Mouse (Mus musculus): ENCODE data around the gene Hist1h4i. TPM values are rescaled to one million over a fixed set of nuclear protein-coding genes. Genes with fewer than 3 reads are reported as not detected.
"Not testable (repeated sequence)": the region's sequence is repeated elsewhere in the genome, so short reads cannot be mapped to it uniquely, and the experiment has no call there.

The Hist1h4i gene
- total RNA-seq (2022), result 10 to 100 TPM; 11.6 to 17.7 (median 15.2) TPM

GRCm38 (mm10) chr13:22041142-22041536, at the start of gene Hist1h4i:
Hist1h4i (minus strand) TSS chr13:22041362.
- DNase-seq (ENCODE audit: low spot score), result peak; percentile 97

DNA sequence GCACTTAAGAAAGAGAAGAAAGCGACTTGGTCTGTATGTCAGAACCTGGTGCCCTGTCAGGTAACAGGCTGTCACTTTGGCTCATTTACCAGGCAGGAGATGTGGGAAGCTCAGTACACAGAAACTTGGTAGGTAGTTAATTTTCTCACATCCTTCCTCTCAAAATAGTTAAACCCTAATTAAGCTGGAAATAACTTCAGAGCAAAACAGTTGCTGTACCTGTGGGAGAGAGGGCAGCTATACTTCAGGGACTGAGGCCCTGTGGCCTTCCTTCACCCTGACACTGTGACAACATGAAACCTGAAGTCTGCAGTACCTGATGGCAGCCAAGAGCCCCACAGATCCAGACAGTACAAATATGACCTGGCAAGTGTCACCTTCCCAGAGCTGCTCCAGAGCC, 43.0 kb upstream of the Hist1h4i start, which contains the start of gene Vmn1r188:
Gene Vmn1r188, plus strand, starts transcription at position 301 of the 400 bp plus-strand sequence.
- DNase-seq (ENCODE audit: low spot score), result not testable (repeated sequence)

DNA sequence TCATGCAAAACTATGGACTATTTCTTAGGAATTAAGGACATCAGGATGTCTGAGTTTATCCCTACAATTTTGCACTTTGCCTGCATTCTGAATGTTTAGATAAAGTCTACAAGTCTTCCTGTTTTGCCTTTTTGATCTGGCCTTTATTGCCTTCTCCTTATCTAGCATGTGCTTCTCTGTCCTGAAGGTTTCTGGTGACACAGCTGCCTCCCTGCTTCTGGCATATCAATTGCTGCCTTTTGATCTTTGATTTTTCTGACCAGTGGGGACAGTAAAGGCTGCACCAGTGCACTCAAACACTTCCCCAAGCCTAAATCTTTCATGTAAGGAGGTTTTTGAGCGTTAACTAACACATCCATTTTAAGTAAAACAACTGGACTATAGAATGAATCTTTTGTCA, 22.3 kb upstream of the Hist1h4i start:
- no peak for DNase-seq (ENCODE audit: low spot score)

GRCm38 (mm10) chr13:22061422-22061821, 20.3 kb upstream of the Hist1h4i start:
- no peak for DNase-seq (ENCODE audit: low spot score)

DNA sequence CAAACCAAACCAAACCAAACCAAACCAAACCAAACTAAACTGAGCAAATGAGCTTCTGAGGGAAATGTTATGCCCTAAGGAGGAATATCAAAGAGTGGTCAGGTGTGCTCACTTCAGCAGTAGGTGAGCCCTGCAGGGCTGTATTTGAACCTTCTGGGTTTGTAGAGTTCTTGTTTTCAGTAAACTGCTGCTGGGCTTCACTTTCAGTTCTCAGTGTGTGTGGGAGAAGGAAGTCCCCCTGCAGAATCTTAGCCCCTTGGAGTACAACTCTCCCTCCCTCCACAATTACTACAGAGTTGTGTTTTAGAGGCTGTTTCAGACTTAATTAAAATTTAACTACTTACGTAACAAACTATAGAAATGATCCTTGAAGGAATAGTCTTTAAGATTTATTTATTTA, 12.6 kb upstream of the Hist1h4i start:
- no peak for DNase-seq (ENCODE audit: low spot score)

GRCm38 (mm10) chr13:22051523-22051859, 10.3 kb upstream of the Hist1h4i start:
- DNase-seq (ENCODE audit: low spot score), result no peak

DNA sequence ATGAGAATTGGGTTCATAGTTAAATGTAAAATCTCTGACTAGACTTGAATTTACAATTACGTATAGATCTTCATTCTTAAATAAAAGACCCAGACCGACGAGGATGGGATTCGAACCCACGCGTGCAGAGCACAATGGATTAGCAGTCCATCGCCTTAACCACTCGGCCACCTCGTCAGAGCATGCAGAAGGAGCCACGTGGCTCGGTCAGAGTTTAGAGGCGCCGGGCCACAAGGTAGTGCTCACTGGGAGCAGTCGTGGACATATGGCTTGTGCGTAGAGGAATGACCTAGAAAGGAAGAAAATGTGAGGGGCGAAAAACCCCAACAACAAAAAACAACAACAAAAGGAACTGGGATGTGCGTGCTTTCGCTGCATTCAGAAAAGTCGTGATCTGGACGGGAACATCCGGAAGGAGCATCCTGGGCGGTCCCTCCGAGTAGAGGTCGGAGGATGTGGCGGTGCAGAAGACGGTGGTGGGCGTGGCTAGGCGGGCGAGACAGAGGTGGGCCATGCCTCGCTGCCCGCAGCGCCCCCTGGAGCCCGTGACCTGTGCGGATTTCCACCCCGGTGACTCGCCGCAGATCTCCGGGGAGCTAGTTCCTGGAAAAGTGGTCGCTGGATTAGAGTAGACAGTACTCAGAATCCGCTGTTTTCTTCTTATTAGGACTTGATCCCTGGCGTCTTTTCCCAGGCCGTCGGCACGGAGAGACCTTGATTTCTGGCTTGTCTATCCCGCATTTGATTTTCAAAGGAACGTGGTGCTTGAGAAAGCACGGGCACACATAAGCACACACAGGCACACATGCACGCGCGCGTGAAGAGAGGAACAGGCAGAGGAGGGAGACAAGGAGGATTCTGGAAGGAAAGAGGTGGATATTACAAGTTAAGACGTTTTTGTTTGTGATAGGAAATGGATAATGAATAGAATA, 9.7 kb upstream of the Hist1h4i start:
- DNase-seq (ENCODE audit: low spot score), result peak; percentile 90

- DNase-seq (ENCODE audit: low spot score), result no peak
Measured at GRCm38 (mm10) chr13:22049737-22050440, 8.7 kb upstream of the Hist1h4i start.

DNA sequence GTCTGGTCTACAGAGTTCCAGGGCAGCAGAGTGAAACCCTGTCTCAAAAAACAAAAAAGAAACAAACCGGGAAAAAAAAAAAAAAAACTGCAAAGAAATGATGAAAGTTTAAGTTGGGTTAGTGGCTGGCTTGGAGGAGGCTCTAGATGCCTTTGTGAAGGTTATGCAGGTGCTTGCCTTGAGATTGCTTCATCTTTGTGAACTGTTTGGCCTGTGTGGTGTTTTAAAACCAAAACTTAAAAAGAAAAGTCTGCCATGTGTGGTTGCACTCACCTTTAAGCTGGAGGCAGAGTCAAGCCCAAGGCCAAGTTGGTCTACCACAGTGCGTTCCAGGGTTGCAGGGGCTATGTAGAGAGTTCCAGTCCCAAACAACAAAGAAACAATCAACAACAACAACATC, 7.9 kb upstream of the Hist1h4i start:
- DNase-seq (ENCODE audit: low spot score), result no peak

GRCm38 (mm10) chr13:22045311-22045710, 4.1 kb upstream of the Hist1h4i start:
- no peak for DNase-seq (ENCODE audit: low spot score)

DNA sequence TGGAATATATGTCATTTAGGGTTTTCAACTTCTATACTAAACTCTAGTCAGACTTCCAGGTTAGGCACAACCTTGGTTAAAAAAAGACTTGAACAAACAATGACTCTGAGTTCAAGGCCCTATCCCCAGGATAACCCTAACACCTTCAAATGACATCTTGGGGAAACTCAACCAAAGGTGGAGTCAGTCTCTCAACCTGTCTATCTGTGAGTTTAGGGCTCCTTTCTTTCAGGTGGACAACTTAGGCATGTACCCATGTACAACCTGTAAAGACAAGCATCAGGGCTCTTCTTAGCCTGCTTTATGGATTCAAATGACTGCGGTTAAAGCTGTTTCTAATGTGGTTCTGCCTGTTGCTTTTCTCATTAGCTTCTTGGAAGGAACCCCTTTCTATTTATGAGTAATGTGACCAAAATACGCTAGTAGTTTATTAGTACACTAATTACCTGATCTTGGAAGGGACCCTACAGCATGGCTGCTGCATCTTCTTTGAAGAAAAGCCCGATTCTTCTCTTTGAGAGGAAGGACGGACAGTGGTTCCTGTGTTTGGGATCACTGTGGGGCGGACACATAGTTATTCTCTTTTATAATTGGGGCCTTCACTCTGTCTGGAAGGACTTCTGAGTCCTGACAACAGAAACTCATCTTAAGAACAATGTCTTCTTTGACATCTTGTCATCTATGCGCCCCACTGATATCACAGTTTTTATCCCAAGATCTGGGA, 3.4 kb upstream of the Hist1h4i start:
- no peak for DNase-seq (ENCODE audit: low spot score)

- peak; percentile 60 for DNase-seq (ENCODE audit: low spot score)
Measured at GRCm38 (mm10) chr13:22043503-22044431, 2.6 kb upstream of the Hist1h4i start.

DNA sequence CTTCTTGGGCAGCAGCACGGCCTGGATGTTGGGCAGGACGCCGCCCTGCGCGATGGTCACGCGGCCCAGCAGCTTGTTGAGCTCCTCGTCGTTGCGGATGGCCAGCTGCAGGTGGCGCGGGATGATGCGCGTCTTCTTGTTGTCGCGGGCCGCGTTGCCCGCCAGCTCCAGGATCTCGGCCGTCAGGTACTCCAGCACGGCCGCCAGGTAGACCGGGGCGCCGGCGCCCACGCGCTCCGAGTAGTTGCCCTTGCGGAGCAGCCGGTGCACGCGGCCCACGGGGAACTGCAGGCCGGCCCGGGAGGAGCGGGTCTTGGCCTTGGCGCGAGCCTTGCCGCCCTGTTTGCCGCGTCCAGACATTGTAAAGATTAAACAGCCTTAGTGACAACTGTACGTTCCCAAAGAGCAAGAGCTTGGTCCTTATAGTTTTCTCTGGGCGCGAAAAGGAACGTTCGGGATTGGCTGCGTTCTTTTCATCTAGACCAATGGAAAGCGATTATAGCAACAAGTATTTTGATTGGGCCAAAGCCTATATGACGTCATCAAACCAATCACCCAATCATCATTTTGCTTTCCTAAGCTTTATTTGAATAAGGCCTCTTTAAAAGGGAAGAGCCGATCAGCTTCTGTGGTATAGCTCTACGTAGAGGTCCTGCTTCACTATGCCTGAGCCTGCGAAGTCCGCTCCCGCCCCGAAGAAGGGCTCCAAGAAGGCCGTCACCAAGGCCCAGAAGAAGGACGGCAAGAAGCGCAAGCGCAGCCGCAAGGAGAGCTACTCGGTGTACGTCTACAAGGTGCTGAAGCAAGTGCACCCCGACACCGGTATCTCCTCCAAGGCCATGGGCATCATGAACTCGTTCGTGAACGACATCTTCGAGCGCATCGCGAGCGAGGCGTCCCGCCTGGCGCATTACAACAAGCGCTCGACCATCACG, 1.7 kb upstream of the Hist1h4i start, which contains the start of the genes Hist1h2ag and Hist1h2bj:
Gene Hist1h2ag, minus strand, starts transcription at position 377 of the 935 bp plus-strand sequence.
Gene Hist1h2bj, plus strand, starts transcription at position 647 of the 935 bp plus-strand sequence.
- peak; percentile 98 for DNase-seq (ENCODE audit: low spot score)

DNA sequence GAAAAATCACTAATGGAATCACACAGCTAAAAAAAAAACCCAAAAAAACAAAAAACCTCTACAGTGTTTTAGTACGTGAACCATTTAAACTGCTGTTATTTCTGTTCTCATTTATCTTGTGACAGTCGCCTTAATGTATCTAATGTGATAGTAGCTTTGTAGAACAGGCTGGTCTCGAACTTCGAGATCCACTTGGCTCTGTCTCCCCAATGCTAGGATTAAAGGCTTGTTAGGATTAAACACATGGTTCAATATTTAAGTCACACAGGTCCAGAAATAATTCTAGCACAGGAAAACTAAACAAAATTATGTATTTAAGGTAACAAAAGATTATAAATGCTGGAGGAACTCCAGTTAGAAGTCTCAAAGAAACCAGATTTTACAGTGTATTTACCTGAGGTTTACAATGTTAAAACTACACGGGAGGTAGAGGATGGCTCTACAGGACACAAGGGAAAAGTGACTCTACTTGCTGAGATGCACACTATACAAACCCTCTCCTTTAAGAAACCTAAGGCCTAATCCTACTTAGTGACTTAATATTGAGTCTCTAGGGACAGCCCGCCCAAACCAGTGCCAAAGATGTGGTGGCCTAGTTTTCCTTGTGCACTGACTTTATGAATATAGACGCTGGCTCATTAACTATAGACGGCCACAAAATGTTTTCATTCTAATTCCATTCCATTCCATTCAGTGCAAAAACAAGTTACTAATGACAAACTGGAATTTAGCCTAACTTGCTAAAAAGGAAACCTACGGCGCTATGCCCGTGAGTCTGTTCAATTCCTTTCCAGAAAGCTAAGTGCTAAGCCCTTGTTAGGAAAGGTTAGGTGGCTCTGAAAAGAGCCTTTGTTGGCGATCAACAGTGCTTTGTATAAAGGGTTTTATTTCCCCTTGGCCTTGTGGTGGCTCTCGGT, 747 bp upstream of the Hist1h4i start:
- no peak for DNase-seq (ENCODE audit: low spot score)

GRCm38 (mm10) chr13:22040464-22041141, 559 bp downstream of the Hist1h4i start:
- DNase-seq (ENCODE audit: low spot score), result no peak

DNA sequence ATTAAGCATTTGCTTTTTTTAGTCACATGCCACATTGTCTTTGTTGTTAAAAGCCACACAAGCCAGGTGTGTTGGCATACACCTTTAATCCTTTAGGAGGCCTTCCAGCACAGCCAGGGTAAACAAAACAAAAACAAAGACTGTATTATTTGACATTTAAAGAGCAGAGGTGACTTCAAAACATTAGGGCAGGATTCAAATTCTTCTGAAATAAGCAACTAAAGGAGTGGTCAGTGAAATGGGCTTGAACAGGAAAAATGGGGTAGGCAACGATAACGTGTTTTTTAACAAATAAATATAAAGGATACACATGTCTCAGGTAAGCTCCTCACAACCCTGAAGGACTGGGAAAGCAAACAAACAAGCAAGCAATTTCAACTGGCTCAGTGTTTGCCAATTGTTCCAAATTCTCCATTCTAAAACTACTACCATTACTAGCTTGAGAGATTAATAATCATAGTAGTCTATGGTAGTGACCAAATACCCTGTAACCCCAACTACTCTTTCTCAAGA, 1.2 kb downstream of the Hist1h4i start:
- DNase-seq (ENCODE audit: low spot score), result no peak

DNA sequence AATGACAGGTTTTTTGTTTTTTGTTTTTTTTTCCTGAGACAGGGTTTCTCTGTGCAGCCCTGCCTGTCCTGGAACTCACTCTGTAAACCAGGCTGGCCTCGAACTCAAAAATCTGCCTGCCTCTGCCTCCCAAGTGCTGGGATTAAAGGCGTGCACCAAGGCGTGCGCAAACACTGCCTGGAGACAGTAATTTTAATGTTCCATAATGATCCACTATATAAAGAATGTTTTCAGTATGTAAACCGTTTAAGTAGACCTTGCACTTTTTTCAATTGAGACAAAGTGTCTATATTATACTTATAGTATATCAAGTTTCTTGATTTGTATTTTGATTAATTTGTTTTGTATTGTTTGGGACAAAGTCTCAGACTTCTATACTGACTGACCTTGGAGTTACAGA, 1.8 kb downstream of the Hist1h4i start:
- DNase-seq (ENCODE audit: low spot score), result no peak

- DNase-seq (ENCODE audit: low spot score), result no peak
Measured at GRCm38 (mm10) chr13:22037415-22037814, 3.7 kb downstream of the Hist1h4i start.

All from heart, adult 8-10 months (tissue).